Mouse (Mus musculus): ENCODE data around the gene Eya3. TPM values are rescaled to one million over a fixed set of nuclear protein-coding genes. Genes with fewer than 3 reads are reported as not detected.
"Not testable (repeated sequence)": the region's sequence is repeated elsewhere in the genome, so short reads cannot be mapped to it uniquely, and the experiment has no call there.

Eya3 gene
- total RNA-seq, 2 experiments from 2014 or later: 27.4 to 30.4 TPM

DNA sequence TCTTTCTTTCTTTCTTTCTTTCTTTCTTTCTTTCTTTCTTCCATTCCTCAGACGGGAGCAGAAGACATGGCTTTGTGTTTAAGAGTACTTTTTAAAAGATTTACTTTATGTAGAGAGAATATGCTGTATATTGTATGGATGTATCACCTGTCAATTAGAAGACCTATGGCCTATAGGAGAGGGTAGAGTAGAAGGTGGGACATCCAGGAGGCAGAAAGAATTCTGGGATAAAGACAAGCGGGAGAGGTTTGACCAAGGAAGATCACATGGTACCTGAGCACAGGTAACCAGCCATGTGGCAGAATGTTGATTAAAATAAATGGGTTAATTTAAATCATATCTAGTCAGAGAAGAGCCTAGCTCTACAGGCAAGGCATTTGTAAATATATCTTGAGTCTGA lies 96.0 kb downstream of the Eya3 start:
- intact Hi-C loops (cut with DNase I): no loop called here

GRCm38 (mm10) chr4:132735389-132735788 lies 96.6 kb downstream of the Eya3 start:
- intact Hi-C loops (cut with DNase I): no loop called here

More for the DNA sequence above, 96.0 kb downstream of the Eya3 start:
- no peak for DNase-seq (ENCODE audit: low spot score in 2 of 2)

GRCm38 (mm10) chr4:132735894-132736293 lies 97.1 kb downstream of the Eya3 start:
- intact Hi-C loops (cut with DNase I): no loop called here
- no peak for DNase-seq (ENCODE audit: low spot score in 2 of 2)

More at GRCm38 (mm10) chr4:132735389-132735788, 96.6 kb downstream of the Eya3 start:
- no peak for DNase-seq (ENCODE audit: low spot score in 2 of 2)

- intact Hi-C loops (cut with DNase I); DNase-seq (ENCODE audit: low spot score in 2 of 2): not testable (repeated sequence)
These were observed 98.4 kb downstream of the Eya3 start for GRCm38 (mm10) chr4:132737154-132737553.

DNA sequence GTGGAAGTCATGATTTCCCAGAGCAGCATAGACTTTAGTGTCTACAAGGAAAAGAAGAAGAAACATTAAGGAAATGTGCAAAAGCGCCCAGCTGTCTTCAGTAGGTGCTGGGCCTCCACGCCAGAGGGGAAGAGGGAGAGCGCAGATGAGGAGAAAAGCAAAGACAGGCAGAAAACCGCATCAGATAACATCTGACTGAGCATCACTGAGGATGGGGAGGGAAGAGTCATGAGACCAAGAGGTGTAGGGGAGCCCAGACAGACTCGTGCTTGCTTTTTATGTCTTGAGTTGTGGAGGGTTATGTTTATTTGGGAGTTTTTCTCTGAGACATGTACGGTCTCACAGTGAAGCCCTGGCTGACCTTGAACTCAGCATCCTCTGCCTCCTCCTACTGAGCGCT lies 102.7 kb downstream of the Eya3 start:
- no peak for DNase-seq (ENCODE audit: low spot score in 2 of 2)

DNA sequence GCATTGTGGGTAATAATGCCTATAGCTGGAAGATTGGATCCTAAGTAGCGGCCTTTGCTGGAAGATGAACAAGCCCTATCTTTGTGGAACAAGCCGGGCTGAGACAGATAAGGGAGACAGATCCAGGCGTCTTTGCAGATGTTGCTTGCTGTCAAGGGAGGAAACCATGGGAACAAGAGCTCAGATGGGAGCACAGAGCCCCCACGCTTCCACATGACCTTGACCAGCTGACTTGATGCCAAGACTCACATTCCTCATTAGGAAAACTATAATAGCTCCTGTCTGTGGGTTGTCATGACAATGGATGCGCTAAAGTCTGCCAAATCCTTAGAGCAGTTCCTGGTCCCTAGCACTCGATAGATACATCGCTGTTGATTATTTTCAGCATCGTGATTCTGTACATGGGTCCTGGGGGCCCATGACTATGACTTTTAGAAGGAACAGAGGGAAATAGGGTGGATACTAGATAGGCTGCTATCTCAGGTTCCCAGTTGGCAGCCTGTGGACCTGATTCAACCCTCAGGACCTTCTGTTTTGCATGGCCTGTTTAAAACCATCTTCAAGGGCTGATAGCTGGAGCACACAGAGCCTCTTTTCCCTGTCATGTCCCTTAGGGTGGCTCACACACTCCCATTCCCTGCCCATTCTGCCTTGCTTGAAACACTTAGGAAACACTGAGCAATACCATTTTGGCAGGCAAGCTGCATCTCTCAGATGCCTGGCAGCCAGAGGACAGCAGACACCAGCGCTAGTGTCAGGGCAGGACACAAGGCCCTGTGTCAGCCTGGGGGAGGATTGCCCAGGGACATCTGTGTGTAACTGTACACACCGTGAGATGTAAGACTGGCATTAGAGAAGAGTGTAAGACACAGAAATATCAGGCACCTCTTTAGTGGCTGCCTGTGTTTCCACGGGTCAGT lies 105.5 kb downstream of the Eya3 start:
- intact Hi-C loops (cut with DNase I): no loop called here
- DNase-seq (ENCODE audit: low spot score in 2 of 2): peak in 1 of 2 experiments; percentile 30

More for the DNA sequence above, 102.7 kb downstream of the Eya3 start:
- intact Hi-C loops (cut with DNase I): no loop called here

- no peak for DNase-seq (ENCODE audit: low spot score in 2 of 2)
- intact Hi-C loops (cut with DNase I): no loop called here
These were observed 108.2 kb downstream of the Eya3 start for GRCm38 (mm10) chr4:132746911-132747517.

DNA sequence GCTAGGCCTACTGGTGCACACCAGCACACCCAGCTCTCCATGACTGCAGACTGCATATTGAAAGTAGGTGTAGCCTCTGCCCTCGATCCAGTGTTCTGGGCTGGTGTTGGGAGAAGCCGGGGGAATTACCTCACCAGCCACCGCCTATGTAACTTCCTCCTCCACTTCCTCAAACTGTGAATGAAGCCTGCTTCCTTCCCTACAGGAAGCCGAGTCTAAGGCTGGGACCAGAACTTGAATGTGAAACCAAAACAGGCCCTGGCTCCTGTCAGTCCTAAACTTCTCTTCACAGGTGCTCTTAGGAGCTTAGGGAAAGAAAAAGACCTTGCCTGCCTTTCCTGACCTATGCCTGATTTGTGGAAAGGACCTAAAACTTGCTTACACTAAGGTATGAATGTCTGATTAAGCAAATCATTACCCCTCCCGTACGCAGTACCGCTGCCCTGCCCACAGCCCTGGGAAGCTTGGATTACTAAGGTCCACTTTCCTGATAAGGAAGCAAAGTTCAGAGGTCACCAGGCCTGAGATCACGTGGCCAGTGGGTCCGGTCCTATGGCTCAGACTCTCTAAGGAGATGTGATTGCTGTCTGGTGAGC lies 109.0 kb downstream of the Eya3 start:
- intact Hi-C loops (cut with DNase I): no loop called here
- no peak for DNase-seq (ENCODE audit: low spot score in 2 of 2)

DNA sequence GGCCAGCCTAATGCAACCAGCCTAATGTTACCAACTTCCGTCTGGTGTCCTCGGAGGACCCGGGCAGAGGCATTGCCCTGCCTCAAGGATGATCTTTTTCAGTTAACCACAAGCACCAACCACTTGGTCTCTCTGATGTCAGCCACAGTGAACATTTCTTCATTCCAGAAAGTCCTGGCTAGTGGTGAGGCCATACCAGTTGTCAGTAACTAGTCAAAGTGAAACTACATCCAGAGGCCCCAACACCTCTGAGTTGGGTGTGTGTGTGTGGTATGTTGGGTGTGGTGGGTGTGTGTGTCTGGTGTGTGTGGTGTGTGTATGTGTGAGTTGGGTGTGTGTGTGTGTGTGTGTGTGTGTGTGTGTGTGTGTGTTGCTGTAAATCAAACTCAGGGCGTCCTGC lies 110.0 kb downstream of the Eya3 start:
- no peak for DNase-seq (ENCODE audit: low spot score in 2 of 2)
- intact Hi-C loops (cut with DNase I): no loop called here

DNA sequence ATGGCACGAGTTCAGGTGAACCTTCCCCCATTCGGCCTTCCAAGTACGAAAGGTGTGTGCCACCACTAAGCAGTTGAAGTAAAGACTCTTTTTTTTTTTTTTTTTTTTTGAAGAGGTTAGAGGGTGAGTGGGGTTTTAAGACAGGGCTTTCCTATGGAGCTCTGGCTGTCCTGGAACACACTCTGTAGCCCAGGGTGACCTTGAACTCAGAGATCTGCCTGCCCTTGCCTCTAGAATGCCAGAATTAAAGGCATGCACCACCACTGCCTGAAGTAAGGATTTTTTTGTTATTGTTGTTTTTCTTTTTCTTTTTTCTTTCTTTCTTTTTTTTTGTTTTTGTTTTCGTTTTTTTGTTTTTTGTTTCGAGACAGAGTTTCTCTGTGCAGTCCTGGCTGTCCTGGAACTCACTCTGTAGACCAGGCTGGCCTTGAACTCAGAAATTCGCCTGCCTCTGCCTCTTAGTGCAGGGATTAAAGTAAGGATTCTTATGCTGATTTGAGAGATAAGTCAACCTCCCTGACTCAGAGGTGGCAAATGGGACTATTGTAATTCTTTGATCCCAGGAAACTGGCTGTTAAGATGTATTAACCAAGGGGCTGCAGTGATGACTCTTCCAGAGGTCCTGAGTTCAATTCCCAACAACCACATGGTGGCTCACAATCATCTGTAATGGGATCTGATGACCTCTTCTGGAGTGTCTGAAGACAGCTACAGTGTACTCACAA lies 110.6 kb downstream of the Eya3 start:
- intact Hi-C loops (cut with DNase I): no loop called here
- DNase-seq (ENCODE audit: low spot score in 2 of 2): no peak

DNA sequence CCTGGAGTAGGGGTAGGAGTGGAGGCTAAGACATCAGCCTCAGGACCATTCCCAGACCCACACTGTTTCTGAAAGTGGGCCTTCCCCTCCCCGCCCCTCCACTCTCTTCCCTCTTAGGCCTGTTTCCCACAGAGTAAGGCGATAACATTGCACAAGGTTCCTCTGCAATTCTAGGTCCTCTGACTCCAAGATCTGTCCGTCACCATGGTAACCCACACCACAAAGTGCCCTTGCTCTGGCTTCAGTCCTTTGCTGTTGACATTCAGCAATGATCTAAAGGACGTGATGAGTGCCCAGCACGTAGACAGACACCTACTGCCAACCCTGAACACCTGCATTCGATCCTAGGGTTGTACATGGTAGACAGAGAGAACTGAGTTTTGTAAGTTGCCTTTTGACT lies 114.2 kb downstream of the Eya3 start:
- DNase-seq (ENCODE audit: low spot score in 2 of 2): no peak
- intact Hi-C loops (cut with DNase I): no loop called here

- intact Hi-C loops (cut with DNase I): no loop called here
- DNase-seq (ENCODE audit: low spot score in 2 of 2): peak; percentile 73 to 74
These were observed 118.2 kb downstream of the Eya3 start, which contains the start of gene Smpdl3b for GRCm38 (mm10) chr4:132756974-132757373. Smpdl3b (minus strand) TSS chr4:132757252.

GRCm38 (mm10) chr4:132757633-132758351 lies 119.0 kb downstream of the Eya3 start:
- intact Hi-C loops (cut with DNase I): no loop called here
- peak in 1 of 2 experiments; percentile 19 for DNase-seq (ENCODE audit: low spot score in 2 of 2)

GRCm38 (mm10) chr4:132760296-132760695 lies 121.5 kb downstream of the Eya3 start:
- intact Hi-C loops (cut with DNase I): no loop called here
- no peak for DNase-seq (ENCODE audit: low spot score in 2 of 2)

DNA sequence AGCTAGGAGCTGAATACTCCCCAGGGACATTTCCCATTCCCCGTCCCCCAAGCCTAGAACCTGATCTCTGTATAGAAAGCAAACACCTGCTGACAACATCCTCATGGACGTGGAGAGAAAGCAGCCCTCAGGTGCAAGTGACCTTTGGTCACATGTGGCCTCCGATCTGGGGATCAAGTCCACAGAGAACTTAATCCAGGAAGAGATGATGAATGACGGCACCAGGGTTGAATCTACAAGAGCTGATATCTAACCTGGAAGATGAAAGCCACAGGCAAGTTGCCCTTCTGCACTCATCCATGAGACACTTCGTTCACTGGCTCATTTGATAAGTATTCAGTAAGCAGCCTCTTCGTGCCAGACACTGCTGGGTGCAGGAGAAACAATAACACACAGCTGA lies 123.8 kb downstream of the Eya3 start:
- no peak for DNase-seq (ENCODE audit: low spot score in 2 of 2)
- intact Hi-C loops (cut with DNase I): no loop called here

GRCm38 (mm10) chr4:132763125-132763524 lies 124.3 kb downstream of the Eya3 start:
- intact Hi-C loops (cut with DNase I); DNase-seq (ENCODE audit: low spot score in 2 of 2): not testable (repeated sequence)

GRCm38 (mm10) chr4:132767914-132768876 lies 129.4 kb downstream of the Eya3 start, which contains the start of gene Rpa2:
Rpa2 (plus strand) TSS chr4:132768332.
- intact Hi-C loops (cut with DNase I): no loop called here
- DNase-seq (ENCODE audit: low spot score in 2 of 2): peak; percentile 97 to 99

GRCm38 (mm10) chr4:132771776-132772175 lies 133.0 kb downstream of the Eya3 start:
- intact Hi-C loops (cut with DNase I): no loop called here
- no peak for DNase-seq (ENCODE audit: low spot score in 2 of 2)

Measured in left cerebral cortex, postnatal 36 days (tissue).